Mouse (Mus musculus) hindbrain, embryonic 12.5 days (tissue): ENCODE measurements around the gene Sae1. TPM values are rescaled to one million over a fixed set of nuclear protein-coding genes. Genes with fewer than 3 reads are reported as not detected.
A peak's percentile ranks its signal among the peaks of the same experiment; 100 is the strongest.

Experiments
- ATAC-seq: fragments of 200-750 bp; cut with Nextera tagmentation; 2 replicates; pipeline ENCODE4 v1.8.0; 2017; ENCODE audit warnings: moderate TSS enrichment; ENCODE audit not compliant: low FRiP score
- H3K27ac ChIP-seq: fragments of 300-500 bp; sonication (generic); 2 replicates; pipeline ENCODE4 v1.5.1; 2016; ENCODE audit warnings: mild to moderate bottlenecking
- H3K27me3 ChIP-seq: fragments of 300-500 bp; sonication (generic); 2 replicates; pipeline ENCODE4 v1.6.1; 2016; ENCODE audit warnings: mild to moderate bottlenecking
- H3K36me3 ChIP-seq: fragments of 300-500 bp; sonication (generic); 2 replicates; pipeline ENCODE4 v1.6.1; 2016; ENCODE audit warnings: mild to moderate bottlenecking
- H3K4me1 ChIP-seq: fragments of 300-500 bp; sonication (generic); 2 replicates; pipeline ENCODE4 v1.6.1; 2016
- H3K4me2 ChIP-seq: fragments of 300-500 bp; sonication (generic); replicated peaks from 2 replicates; pipeline ENCODE4 v1.6.1; 2016; ENCODE audit warnings: mild to moderate bottlenecking
- H3K4me3 ChIP-seq: fragments of 300-500 bp; sonication (generic); 2 replicates; pipeline ENCODE4 v1.5.1; 2016; ENCODE audit warnings: mild to moderate bottlenecking
- H3K9ac ChIP-seq: fragments of 300-500 bp; sonication (generic); 2 replicates; pipeline ENCODE4 v1.6.1; 2016; ENCODE audit warnings: mild to moderate bottlenecking, moderate library complexity
- H3K9me3 ChIP-seq: fragments of 300-500 bp; sonication (generic); replicated peaks from 2 replicates; pipeline ENCODE4 v1.6.1; 2016; ENCODE audit warnings: mild to moderate bottlenecking
- WGBS: fragments of 180-500 bp; shearing (Covaris S2); methylation state at CpG from one replicate; pipeline ENCODE4 v1.1.7; 2016; 5-methylcytosine and 5-hydroxymethylcytosine counted together
- polyA plus RNA-seq: library from polyadenylated mRNA; unstranded; fragments of >200 nt; fragmentation: Nextera tagmentation; extraction: Ambion mirVana; gene quantifications from 2 replicates; pipeline ENCODE4 v1.2.1, GENCODE M21; 2016

Sae1 gene
- polyA plus RNA-seq, 1 experiment from 2014 or later = 307 TPM

DNA sequence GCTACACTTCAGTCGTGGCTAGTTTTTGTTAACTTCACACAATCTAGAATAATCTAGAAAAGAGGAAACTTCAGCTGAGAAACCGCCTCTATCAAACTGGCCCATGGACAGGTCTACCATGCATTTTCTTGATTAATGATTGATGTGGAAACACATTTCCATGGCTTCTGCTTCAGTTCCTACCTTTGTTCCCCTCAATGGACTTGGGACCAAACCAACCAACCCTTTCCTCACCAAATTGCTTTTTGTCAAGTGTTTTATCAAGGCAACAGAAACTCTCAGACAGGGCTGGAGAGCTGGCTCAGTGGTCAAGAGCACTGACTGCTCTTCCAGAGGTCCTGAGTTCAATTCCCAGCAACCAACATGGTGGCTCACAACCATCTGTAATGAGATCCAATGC lies 17.0 kb downstream of the Sae1 start:
- H3K27me3 ChIP-seq = no peaks in the 10 kb centered on the region
- peaks cover 76% of the 10 kb centered on the region for H3K36me3 ChIP-seq
- no peaks in the 10 kb centered on the region for H3K9me3 ChIP-seq
- H3K4me3 ChIP-seq = no peak overlapping the region
- WGBS = 96% methylated on average over 2 of the region's 2 CpGs
- H3K27ac ChIP-seq = no peak overlapping the region
- ATAC-seq = no peak
- H3K4me1 ChIP-seq = peaks cover 9% of the 10 kb centered on the region
- H3K4me2 ChIP-seq = no peak overlapping the region
- no peak overlapping the region for H3K9ac ChIP-seq

DNA sequence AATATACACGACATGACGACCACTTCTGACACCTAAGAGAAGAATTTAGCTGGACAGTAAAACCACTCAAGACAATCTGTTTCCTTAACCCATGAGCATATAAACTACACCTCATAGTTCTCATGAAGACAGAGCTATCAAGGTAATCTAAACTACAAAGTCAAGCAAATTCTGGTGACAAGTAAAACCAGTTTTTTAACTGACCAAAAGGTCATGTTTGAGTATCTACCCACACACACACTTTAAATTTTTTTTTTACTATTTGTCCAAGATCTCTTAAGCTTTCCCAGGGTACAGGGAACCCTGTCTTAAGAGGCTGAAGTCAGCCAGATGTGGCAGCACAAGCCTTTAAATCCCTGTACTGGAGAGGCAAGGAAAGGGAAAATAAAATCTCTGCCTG lies 18.8 kb downstream of the Sae1 start:
- Histone ChIP-seq H3K27ac (no peak overlapping the region), H3K4me1 (peaks cover 22% of the 10 kb centered on the region), H3K36me3 (peaks cover 73% of the 10 kb centered on the region), H3K9me3 (no peaks in the 10 kb centered on the region), H3K4me3 (no peak overlapping the region), H3K9ac (no peak overlapping the region), H3K27me3 (no peaks in the 10 kb centered on the region), H3K4me2 (no peak overlapping the region)
- WGBS = 81% methylated on average over 2 of the region's 2 CpGs
- no peak for ATAC-seq

DNA sequence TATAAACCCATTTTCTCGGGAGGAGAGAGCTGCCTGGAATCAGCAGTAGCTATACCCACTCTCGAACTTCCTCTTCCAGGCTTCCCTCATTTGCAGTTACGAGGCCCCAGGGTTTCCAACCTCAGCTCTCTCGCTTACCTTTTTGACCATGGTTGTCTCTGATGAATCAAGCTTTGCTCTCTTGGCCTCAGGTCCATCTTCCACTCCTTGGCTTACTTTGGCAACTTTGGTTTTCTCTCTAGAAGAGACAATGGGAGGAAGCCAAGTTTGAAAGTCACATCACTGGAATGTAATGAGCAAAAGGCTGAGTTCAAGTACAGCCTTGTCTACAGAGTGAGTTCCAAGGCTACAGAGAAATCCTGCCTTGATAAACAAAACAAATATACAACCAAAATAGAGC lies 20.9 kb downstream of the Sae1 start:
- Histone ChIP-seq H3K9me3 (no peaks in the 10 kb centered on the region), H3K9ac (no peak overlapping the region), H3K27me3 (no peaks in the 10 kb centered on the region), H3K36me3 (peaks cover 79% of the 10 kb centered on the region), H3K4me3 (no peak overlapping the region), H3K4me1 (peaks cover 22% of the 10 kb centered on the region), H3K27ac (no peak overlapping the region), H3K4me2 (no peak overlapping the region)
- no peak for ATAC-seq
- WGBS = 67% methylated on average over 4 of the region's 4 CpGs

DNA sequence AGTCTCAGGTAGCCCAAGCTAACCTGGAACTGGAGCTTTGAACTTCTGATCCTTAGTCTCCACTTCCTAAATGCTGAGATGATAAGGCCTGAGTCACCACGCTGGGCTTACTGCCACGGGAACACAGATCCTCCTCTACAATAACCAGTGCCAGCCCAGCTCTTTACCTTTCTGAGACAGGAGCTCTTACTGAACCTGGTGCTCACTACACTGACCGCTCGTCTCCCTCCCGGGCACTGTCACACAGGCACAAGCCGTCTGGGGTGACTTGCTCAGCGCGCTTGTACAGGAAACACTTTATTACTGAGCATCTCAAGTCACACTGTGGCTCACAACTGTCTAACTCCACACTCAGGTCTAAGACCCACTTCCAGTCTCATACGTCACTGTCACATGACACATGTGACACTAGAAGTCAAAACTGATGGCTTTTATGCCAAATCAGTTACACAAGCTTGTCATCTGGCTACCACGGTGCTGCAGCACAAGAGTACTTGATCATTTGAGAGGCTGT lies 21.4 kb downstream of the Sae1 start:
- Histone ChIP-seq H3K4me3 (no peak overlapping the region), H3K36me3 (peaks cover 82% of the 10 kb centered on the region), H3K4me2 (no peak overlapping the region), H3K9ac (no peak overlapping the region), H3K4me1 (peaks cover 22% of the 10 kb centered on the region), H3K27me3 (no peaks in the 10 kb centered on the region), H3K9me3 (no peaks in the 10 kb centered on the region), H3K27ac (no peak overlapping the region; the same call in 1 of the 2 replicates)
- WGBS = 65% methylated on average over 10 of the region's 10 CpGs
- ATAC-seq = no peak

DNA sequence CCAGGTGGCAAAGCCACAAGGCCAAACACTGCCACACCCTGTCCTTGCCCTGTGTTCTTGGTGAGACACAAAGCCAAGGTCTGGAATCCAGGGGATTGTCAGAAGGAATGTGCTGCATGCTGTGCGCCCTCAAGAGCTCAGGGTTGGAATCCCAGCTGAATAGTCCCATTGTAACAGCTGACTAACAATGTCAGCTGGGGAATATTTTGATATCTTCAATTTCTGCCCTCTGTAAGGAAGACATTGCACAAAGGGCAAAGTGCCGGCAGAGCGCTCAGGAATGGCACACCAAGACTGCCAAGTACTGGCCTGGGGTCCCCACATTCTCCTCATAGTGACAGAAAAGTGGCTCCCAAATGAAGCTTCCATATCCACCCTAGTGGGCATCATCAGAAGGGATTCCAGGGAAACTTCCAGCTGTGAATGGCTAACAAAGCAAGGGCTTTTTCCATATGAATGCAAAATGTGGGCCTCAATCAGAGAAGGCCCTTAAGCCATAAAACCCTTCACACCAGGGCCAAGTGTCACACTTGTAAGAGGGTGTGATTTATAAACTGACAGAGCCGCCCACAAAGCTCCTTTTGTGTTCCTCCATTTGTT lies 22.6 kb downstream of the Sae1 start:
- 17% methylated on average over 4 of the region's 4 CpGs for WGBS
- Histone ChIP-seq H3K9me3 (no peaks in the 10 kb centered on the region), H3K27ac (peak overlapping the region; percentile 45), H3K4me1 (peaks cover 22% of the 10 kb centered on the region), H3K4me3 (no peak overlapping the region), H3K9ac (no peak overlapping the region), H3K27me3 (no peaks in the 10 kb centered on the region), H3K4me2 (no peak overlapping the region), H3K36me3 (peaks cover 72% of the 10 kb centered on the region)
- peak; percentile 80 for ATAC-seq

DNA sequence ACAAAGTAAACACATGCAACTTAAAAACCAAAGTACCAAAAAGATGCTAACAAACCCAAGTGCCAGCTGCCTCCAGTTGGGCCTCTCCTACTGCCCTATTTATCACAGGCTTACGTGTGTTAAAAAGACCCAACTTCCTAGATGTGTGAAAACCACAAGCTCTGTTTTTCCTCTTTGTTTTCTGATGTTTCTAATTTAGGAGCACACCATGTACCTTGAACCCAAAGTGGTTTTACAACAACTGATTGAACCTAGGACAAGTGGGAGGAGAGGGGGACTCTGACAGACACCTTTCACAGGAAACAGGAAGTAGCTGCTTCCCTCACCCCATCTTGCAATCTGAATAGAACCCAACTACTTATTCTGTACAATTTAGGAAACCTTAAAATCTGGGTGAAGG lies 23.3 kb downstream of the Sae1 start:
- H3K27ac ChIP-seq = peak overlapping the region; percentile 45; the same call in 1 of the 2 replicates
- no peak overlapping the region for H3K4me3 ChIP-seq
- no peaks in the 10 kb centered on the region for H3K9me3 ChIP-seq
- no peak overlapping the region for H3K4me2 ChIP-seq
- whole genome bisulfite sequencing = 88% methylated on average over 1 of the region's 1 CpGs
- H3K9ac ChIP-seq = no peak overlapping the region
- H3K27me3 ChIP-seq = no peaks in the 10 kb centered on the region
- H3K4me1 ChIP-seq = peaks cover 22% of the 10 kb centered on the region
- ATAC-seq = no peak
- peaks cover 65% of the 10 kb centered on the region for H3K36me3 ChIP-seq

DNA sequence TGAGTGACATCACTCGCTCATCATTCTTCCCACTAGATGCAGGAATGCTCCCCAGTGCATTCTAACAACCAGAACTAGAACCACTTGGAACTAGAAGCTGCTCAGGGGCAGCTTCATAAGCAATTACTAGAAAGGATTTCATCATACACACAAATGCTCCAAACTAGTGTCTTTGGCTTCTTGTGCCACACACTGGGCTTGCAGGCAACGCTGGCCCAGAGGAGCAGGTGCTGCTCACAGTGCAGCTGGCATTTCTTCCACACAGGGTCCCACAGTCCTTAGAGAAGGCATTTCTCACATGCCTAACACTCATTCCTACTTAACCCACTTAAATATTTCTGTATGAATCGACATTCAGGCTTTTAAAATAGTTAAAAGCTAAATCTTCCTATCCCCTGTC lies 30.0 kb downstream of the Sae1 start:
- Histone ChIP-seq H3K4me2 (no peak overlapping the region), H3K36me3 (peaks cover 60% of the 10 kb centered on the region)

DNA sequence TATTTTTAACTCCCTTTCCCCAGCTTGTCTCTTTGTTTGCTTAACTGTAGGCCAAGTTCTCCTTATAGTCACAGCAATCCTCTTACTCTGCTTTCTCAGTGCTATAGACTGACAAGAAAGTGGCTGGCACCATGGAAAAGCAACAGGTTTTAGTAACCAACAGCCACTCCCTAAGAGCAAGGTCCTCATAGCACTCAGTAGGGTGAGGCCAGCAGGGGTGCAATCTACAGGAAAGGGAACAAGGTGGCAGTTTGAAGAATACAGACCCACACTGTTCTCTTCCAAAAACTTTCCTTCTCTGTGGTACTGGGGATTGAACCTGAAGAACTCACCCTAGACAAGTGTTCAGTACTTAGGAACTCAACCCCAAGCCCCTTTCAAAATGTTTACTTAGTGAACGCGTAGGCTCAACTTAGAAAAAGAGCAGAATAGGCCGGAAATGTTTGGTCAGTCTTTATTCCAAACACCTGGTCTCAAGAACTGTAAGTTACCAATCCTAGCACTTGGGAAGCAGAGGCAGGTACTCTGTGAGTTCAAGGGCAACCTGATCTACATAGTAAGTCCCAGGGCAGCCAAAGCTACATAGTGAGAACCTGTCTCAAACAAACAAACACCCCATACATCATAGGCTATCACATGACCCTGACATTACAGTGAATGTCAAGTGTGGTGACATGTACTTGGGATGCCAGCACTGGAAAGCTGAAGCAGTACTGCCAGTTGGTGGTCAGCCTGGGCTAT lies 31.6 kb downstream of the Sae1 start:
- Histone ChIP-seq H3K36me3 (peaks cover 58% of the 10 kb centered on the region), H3K4me3 (no peak overlapping the region), H3K9ac (no peak overlapping the region), H3K9me3 (no peaks in the 10 kb centered on the region), H3K27ac (no peak overlapping the region), H3K4me1 (no peaks in the 10 kb centered on the region), H3K4me2 (no peak overlapping the region), H3K27me3 (no peaks in the 10 kb centered on the region)
- ATAC-seq = no peak
- 91% methylated on average over 3 of the region's 3 CpGs for WGBS

More for the DNA sequence above, 30.0 kb downstream of the Sae1 start:
- ATAC-seq = no peak
- no peaks in the 10 kb centered on the region for H3K27me3 ChIP-seq
- H3K4me3 ChIP-seq = no peak overlapping the region
- H3K4me1 ChIP-seq = no peaks in the 10 kb centered on the region
- WGBS = 93% methylated on average over 3 of the region's 3 CpGs
- no peaks in the 10 kb centered on the region for H3K9me3 ChIP-seq
- H3K9ac ChIP-seq = no peak overlapping the region
- H3K27ac ChIP-seq = no peak overlapping the region

DNA sequence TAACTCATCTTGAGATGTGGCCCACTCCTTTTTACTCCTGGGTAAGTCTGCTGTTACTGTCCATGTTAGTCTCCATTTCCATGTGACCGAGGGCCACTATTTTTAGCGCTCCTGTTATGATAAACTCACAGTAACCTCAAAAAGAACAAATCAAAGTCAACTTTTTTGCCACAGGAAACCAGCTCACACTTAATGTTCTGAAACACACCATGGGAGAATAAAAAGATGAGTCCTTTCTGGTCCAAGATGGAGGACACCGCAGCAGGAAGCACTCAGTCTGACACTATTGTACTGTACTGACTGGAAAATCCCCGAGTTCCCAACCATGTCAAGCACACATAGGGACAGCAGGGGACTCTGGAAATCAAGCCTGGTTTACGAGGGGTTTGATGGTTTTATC lies 37.6 kb downstream of the Sae1 start:
- 88% methylated on average over 5 of the region's 5 CpGs for WGBS
- Histone ChIP-seq H3K27me3 (no peaks in the 10 kb centered on the region), H3K9me3 (no peaks in the 10 kb centered on the region), H3K9ac (no peak overlapping the region), H3K4me3 (no peak overlapping the region), H3K27ac (no peak overlapping the region), H3K36me3 (peaks cover 39% of the 10 kb centered on the region), H3K4me1 (no peaks in the 10 kb centered on the region), H3K4me2 (no peak overlapping the region)
- no peak for ATAC-seq

DNA sequence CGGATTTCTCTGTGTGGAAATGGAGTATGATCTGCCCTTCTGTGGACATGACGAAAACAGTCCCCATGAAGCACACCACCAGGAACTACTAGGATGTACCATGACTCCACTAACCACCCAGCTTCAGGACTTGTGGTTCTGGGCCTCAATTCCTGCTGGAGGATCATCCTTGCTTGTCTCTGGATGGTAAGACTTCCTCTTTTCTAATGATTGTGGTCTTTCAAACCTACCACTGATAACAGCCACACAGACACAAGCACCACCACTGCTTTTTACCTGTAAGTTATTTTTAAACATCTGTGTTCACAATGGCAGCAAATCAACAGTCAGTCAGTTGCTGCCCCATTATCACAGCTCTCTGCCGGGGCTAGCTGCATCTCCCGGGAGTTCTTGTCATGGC lies 42.3 kb downstream of the Sae1 start:
- no peak for ATAC-seq
- no peak overlapping the region for H3K27ac ChIP-seq
- no peaks in the 10 kb centered on the region for H3K4me1 ChIP-seq
- no peaks in the 10 kb centered on the region for H3K9me3 ChIP-seq
- peaks cover 29% of the 10 kb centered on the region for H3K36me3 ChIP-seq
- H3K27me3 ChIP-seq = no peaks in the 10 kb centered on the region
- H3K9ac ChIP-seq = no peak overlapping the region
- no peak overlapping the region for H3K4me2 ChIP-seq
- no peak overlapping the region for H3K4me3 ChIP-seq
- WGBS = 85% methylated on average over 4 of the region's 4 CpGs

DNA sequence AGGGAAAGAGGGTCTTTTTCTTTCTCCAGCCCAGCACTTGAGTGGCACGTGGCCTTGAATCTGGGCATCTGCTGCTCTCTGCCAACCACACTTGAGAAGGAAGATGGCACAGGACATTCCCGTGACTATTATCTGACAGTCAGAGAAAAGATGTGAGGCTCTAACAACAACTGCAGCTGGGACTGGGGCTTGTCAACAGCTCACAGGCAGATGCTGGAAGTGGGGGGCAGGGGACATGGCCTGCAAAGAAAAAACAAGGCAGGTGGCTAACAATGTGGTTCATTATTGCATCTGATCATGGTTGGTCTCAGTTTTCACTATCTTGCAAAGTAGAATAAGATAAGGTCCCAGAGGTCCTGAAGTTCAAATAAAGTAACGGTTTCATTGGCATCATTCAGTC lies 43.0 kb downstream of the Sae1 start:
- Histone ChIP-seq H3K4me2 (no peak overlapping the region), H3K27ac (no peak overlapping the region), H3K27me3 (no peaks in the 10 kb centered on the region), H3K4me3 (no peak overlapping the region), H3K36me3 (peaks cover 23% of the 10 kb centered on the region), H3K4me1 (no peaks in the 10 kb centered on the region), H3K9ac (no peak overlapping the region), H3K9me3 (no peaks in the 10 kb centered on the region)
- 92% methylated on average over 3 of the region's 3 CpGs for WGBS
- ATAC-seq = no peak

DNA sequence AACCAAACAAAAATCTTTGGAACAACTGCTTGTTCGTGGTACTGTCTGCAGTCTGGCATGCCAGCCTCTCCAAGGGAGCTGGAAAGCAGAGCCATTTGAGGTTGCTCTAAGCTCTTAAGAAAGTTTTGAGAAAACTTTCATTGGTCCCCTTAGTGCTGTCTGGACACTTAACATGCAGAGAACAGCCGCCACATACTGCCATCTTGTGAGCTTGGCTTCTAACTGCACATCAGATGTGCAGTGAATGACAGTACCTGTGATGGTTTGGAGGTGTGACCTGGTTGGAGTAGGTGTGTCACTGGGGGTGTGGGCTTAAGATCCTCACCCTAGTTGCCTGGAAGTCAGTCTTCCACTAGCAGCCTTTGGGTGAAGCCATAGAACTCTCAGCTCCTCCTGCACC lies 49.9 kb downstream of the Sae1 start:
- H3K4me3 ChIP-seq = no peak overlapping the region
- ATAC-seq = no peak
- no peaks in the 10 kb centered on the region for H3K4me1 ChIP-seq
- peaks cover 53% of the 10 kb centered on the region for H3K36me3 ChIP-seq
- H3K27me3 ChIP-seq = no peaks in the 10 kb centered on the region
- H3K27ac ChIP-seq = no peak overlapping the region
- WGBS = 75% methylated on average over 2 of the region's 2 CpGs
- no peak overlapping the region for H3K4me2 ChIP-seq
- no peak overlapping the region for H3K9ac ChIP-seq
- H3K9me3 ChIP-seq = no peaks in the 10 kb centered on the region

DNA sequence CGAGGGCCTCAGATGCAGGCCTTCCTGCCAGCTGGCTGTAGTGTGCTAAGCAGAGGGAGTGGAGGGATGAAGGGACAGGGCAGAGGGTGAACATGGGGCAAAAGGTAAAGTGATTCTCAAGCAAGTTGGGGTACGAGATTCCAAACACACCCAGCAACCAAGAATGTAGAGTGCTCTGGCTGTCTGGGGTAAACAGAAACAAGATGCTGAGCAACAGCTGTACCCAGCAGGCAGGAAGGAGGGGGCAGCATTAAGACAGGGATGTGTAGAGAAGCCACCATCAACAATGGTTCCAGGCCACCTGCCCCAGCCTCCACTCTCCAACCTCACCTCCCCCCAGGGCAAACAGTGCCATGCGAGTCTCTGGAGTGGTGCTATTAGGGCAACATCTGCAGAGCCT lies 58.5 kb downstream of the Sae1 start:
- Histone ChIP-seq H3K9me3 (no peaks in the 10 kb centered on the region), H3K36me3 (peaks cover 55% of the 10 kb centered on the region), H3K4me2 (no peak overlapping the region), H3K4me3 (no peak overlapping the region), H3K27ac (no peak overlapping the region), H3K27me3 (no peaks in the 10 kb centered on the region), H3K4me1 (peaks cover 3% of the 10 kb centered on the region; the same call in 1 of the 2 replicates), H3K9ac (no peak overlapping the region)
- WGBS = 85% methylated on average over 3 of the region's 3 CpGs
- ATAC-seq = no peak
